Mouse (Mus musculus) embryonic facial prominence, embryonic 10.5 days (tissue): Measurements from ENCODE around the gene Fam178b. TPM values are rescaled to one million over a fixed set of nuclear protein-coding genes. Genes with fewer than 3 reads are reported as not detected.

ENCODE experiments used
- DNase-seq: peaks from one replicate; pipeline ENCODE4 v3.0.0-alpha.2; 2017; ENCODE audit warnings: low spot score
- H3K27ac ChIP-seq: fragments of 300-500 bp; sonication (generic); replicated peaks from 2 replicates; pipeline ENCODE4 v1.5.1; 2016; ENCODE audit warnings: mild to moderate bottlenecking
- H3K27me3 ChIP-seq: fragments of 300-500 bp; sonication (generic); replicated peaks from 2 replicates; pipeline ENCODE4 v1.6.1; 2016; ENCODE audit warnings: low read depth, mild to moderate bottlenecking; ENCODE audit not compliant: poor library complexity, severe bottlenecking
- H3K36me3 ChIP-seq: fragments of 300-500 bp; sonication (generic); replicated peaks from 2 replicates; pipeline ENCODE4 v1.6.1; 2016; ENCODE audit warnings: mild to moderate bottlenecking, moderate library complexity
- H3K4me1 ChIP-seq: fragments of 300-500 bp; sonication (generic); 2 replicates; pipeline ENCODE4 v1.6.1; 2016
- H3K4me3 ChIP-seq: fragments of 300-500 bp; sonication (generic); 2 replicates; pipeline ENCODE4 v1.5.1; 2016; ENCODE audit warnings: mild to moderate bottlenecking, moderate library complexity
- H3K9me3 ChIP-seq: fragments of 300-500 bp; sonication (generic); 2 replicates; pipeline ENCODE4 v1.6.1; 2016; ENCODE audit warnings: mild to moderate bottlenecking
- WGBS: fragments of 180-500 bp; shearing (Covaris S2); methylation state at CpG from one replicate; pipeline ENCODE4 v1.1.7; 2016; 5-methylcytosine and 5-hydroxymethylcytosine counted together
- polyA plus RNA-seq: library from polyadenylated mRNA; unstranded; fragments of >200 nt; fragmentation: Nextera tagmentation; extraction: Ambion mirVana; gene quantifications from 2 replicates; pipeline ENCODE4 v1.2.1, GENCODE M21; 2016

The Fam178b gene
- polyA plus RNA-seq, 1 experiment from 2014 or later, result 0.65 TPM

DNA sequence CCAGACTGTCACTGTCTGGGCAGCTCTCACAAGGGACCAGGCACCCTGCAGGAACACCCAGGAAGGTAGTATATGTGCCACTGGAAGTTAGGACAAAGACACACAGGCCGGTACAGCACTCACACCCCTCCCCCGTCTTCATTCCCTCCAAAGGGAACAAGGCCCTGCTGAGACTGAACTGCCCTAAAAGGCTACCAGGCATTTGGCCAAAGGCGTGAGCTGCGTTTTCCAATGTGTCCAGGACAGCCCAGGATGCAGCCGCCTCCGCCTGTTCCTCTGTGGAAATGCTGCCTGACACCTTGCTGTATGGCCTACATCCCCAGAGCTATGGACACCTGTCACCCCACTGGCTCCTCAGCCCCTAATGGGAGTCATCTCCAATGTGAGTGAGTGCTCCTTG, 93.5 kb downstream of the Fam178b start:
- peak overlapping the region; percentile 82 for H3K27ac ChIP-seq
- WGBS, result 51% methylated on average over 6 of the region's 6 CpGs
- no peaks in the 10 kb centered on the region for H3K27me3 ChIP-seq
- peaks cover 72% of the 10 kb centered on the region for H3K4me1 ChIP-seq
- no peaks in the 10 kb centered on the region for H3K36me3 ChIP-seq
- no peaks in the 10 kb centered on the region for H3K9me3 ChIP-seq
- no peak overlapping the region for H3K4me3 ChIP-seq
- DNase-seq, result no peak

DNA sequence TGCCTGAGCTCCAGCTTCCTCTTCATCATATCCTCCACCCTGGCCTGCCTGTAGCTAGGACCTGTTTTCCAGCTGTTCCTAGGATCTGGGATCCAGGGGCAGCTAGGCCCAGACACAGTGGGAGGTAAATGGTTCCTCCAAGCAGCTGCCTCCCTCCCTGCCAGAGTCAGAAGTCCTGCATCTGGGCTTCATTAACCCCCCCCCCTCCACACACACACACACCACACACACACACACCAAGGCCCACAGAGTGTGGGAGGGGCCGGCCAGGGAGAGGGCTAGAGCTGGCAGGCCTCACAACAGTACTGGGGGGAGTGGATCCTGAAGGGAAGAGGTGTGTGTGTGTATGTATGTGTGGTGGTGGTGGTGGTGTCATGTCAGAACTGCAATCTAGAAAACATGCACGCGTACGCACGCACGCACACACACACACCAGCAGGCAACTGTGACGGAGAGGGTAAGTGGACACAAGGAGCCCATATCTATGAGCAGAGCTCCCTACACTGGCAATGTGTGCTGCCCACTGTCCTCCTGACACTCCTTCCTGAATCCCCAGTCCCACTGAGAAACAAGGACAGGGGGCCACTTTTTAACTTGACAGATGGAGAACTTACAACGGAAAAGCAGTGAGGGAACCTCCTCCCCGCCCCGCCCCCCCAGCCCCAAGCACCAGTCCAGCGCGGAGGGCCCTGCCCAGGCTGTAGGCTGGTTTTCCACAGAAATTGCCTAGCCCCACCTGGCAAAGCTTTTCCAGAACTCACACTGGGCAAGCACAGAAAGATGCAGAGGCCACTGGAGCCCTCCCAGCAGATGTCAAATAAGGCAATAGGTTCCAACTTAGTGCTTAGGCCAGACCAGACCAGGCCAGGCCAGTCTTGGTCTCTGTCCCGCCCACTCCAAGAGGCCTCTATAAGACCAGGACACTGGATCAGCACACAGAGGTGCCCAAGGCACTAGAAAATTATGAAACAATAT, 94.2 kb downstream of the Fam178b start:
- Histone ChIP-seq H3K4me1 (peaks cover 79% of the 10 kb centered on the region), H3K27me3 (no peaks in the 10 kb centered on the region), H3K9me3 (no peaks in the 10 kb centered on the region), H3K27ac (peak overlapping the region; percentile 82), H3K36me3 (no peaks in the 10 kb centered on the region), H3K4me3 (peak overlapping the region; percentile 6; the same call in 1 of the 2 replicates)
- DNase-seq, result peak; percentile 86
- 56% methylated on average over 13 of the region's 13 CpGs for WGBS

DNA sequence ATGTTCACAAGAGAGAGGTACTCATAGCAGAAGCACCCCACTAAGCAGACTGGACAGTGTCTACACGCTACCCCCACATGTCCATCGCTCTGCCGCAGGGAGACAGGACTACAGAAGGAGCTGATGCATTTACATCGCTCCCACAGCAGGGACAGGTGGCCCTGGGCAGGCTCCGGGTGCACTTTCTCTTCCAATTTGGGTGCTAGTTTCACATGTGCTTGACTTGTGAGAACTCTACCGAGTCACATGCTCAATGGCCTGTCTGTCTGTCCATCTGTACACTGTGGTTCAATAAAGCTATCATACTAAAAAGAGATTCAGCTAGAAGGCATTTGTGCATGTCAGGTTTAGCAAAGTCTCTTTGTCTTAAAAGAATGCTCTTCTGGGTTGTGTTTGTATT, 95.1 kb downstream of the Fam178b start:
- Histone ChIP-seq H3K9me3 (no peaks in the 10 kb centered on the region), H3K36me3 (no peaks in the 10 kb centered on the region), H3K4me3 (no peak overlapping the region), H3K27ac (peak overlapping the region; percentile 82), H3K4me1 (peaks cover 81% of the 10 kb centered on the region), H3K27me3 (no peaks in the 10 kb centered on the region)
- DNase-seq, result no peak
- 92% methylated on average over 6 of the region's 6 CpGs for WGBS

DNA sequence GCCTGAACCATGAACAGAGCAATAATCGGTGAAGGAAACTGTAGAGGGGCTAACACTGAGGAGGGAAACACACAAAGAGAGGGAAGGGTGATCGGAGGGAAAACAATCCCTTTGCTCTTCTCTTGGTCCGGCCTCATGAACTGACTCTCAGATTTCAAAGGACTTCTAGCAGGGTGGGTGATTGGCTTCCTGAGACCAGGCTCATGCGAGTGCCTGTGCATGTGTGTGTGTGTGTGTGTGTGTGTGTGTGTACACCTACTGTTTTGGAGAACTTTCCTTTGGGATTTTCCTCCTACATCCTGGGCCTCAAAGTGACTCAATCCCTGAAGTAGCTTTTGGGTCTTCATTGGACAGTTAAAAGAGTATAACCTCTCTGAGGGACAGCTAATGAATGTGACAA, 96.7 kb downstream of the Fam178b start:
- Histone ChIP-seq H3K36me3 (no peaks in the 10 kb centered on the region), H3K27ac (peak overlapping the region; percentile 82), H3K9me3 (no peaks in the 10 kb centered on the region), H3K4me1 (peaks cover 84% of the 10 kb centered on the region), H3K27me3 (no peaks in the 10 kb centered on the region), H3K4me3 (no peak overlapping the region)
- peak; percentile 55 for DNase-seq
- 23% methylated on average over 4 of the region's 4 CpGs for WGBS

DNA sequence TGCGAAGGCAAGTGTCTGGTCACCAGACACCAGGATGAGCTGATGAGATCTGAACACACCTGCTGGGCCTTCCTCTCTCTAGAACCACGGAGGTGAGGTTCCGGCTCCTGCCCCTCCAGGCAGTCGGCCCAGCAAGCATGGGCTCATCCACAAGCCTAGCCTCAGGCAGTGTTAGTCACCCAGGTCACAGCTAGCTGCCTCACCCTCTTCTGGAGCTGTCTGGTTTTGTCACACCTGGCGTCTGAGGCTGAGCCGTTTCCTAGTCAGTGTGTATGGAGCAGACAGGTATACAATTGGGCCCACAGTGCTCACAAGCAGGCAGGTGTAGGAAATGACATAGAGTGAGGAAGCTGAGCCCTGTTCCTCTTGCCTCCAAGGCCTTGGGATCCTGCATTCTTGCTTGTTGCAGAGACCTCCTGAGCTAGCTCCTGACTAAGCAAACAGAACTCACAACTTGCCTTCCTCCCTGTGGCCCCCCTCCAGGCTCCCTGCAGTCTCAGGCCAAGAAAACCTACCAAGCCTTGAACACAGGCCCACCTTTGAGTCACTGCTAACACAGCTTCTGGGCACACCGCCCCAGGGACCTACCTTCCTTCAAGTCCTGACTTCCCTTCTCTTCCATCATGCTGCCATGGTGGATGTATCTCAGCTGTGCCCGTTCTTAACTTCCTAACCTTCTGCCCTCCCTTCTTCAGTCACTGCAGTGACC, 99.4 kb downstream of the Fam178b start:
- WGBS, result 74% methylated on average over 8 of the region's 8 CpGs
- Histone ChIP-seq H3K9me3 (no peaks in the 10 kb centered on the region), H3K4me1 (peaks cover 78% of the 10 kb centered on the region), H3K4me3 (no peak overlapping the region), H3K27ac (peak overlapping the region; percentile 69), H3K27me3 (no peaks in the 10 kb centered on the region), H3K36me3 (no peaks in the 10 kb centered on the region)
- DNase-seq, result no peak

DNA sequence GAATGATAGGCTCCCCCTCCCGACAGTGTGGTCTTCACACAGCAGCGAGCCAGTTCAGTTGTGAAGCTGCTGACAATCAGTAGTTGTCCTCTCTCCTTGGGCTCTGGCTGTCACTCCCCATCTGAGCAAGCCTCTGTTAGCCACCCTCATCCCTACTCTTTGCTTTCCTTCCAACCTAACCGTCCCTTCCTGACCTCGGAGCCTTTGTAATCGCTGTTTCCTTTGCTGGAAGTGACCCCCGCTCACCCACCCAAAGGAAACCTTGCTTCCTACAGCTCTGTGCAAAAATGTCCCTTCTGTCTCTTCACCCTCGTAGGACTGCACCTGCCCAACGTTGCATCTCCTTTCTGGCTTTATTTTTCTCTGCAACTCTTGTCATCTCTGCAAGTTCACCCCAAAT, 100.8 kb downstream of the Fam178b start:
- H3K4me1 ChIP-seq, result peaks cover 68% of the 10 kb centered on the region
- H3K4me3 ChIP-seq, result no peak overlapping the region
- 0 out of 2 replicates have a peak, but pooled peaks cover 4% of the 10 kb centered on the region for H3K27me3 ChIP-seq
- DNase-seq, result no peak
- no peaks in the 10 kb centered on the region for H3K36me3 ChIP-seq
- no peak overlapping the region for H3K27ac ChIP-seq
- 71% methylated on average over 8 of the region's 8 CpGs for WGBS
- no peaks in the 10 kb centered on the region for H3K9me3 ChIP-seq

DNA sequence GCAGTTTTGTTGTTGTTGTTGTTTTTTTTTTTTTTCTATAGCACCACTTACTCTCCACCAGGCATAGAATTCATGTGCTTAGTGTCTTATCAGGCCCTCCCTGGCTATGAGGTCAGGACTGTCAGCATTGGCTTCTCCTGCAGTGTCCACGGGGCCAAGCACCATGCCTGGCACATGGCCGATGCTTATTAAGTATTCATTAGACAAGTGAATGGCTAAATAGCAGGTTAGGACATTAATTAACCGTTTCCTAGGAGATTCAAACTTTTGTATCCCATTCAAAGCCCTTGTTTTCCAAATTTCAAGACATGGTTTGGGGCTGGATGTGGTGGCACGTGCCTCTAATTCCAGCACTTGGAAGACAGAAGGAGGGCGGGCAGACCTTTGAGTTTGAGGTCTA, 101.7 kb downstream of the Fam178b start:
- H3K27me3 ChIP-seq, result 0 out of 2 replicates have a peak, but pooled peaks cover 4% of the 10 kb centered on the region
- H3K4me3 ChIP-seq, result no peak overlapping the region
- H3K27ac ChIP-seq, result peak overlapping the region; percentile 84
- WGBS, result 77% methylated on average over 5 of the region's 5 CpGs
- no peaks in the 10 kb centered on the region for H3K9me3 ChIP-seq
- H3K4me1 ChIP-seq, result peaks cover 68% of the 10 kb centered on the region
- DNase-seq, result no peak
- no peaks in the 10 kb centered on the region for H3K36me3 ChIP-seq

DNA sequence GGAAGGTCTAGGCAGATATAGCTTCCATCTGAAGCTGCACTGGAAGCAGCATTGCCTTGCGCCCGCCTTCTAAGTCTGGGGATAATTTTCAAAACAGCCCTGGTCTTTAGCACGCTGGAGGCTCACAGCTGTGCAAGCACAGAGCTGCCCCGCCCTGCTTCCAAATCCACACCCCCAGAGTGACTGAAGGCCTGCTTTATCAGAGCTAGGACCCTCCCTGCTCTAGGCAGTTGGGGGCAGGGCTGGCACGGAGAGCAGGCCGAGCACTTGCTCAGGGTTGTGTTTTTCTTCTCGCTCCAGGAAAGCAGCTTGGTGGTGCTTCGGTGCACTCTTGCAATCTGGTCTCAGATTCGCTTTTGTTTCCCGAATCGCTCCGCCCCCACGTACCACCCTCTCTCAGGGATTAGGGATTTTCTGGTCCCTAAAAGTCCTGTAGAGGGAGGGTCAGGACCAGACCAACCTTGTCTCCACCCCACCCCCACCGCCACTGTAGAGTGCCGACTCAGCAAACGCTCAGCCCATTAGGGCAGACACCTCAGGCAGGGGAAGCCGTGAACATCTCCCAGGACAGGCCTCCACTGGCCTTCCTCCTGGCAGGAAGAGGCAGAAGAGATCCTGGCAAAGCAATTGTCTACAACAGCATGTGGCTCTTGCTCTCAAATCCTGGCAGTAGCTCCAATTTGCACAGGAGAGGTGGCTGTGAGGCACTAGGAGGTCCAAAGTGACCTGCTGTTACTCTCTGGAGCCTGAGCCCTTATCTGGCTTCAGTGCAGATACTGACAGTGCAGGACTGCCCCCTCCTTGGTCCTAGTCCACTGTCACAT, 102.4 kb downstream of the Fam178b start:
- Histone ChIP-seq H3K9me3 (no peaks in the 10 kb centered on the region), H3K4me3 (peak overlapping the region; percentile 45), H3K27ac (peak overlapping the region; percentile 84), H3K36me3 (no peaks in the 10 kb centered on the region), H3K27me3 (0 out of 2 replicates have a peak, but pooled peaks cover 4% of the 10 kb centered on the region), H3K4me1 (peaks cover 68% of the 10 kb centered on the region)
- WGBS, result under 1% methylated on average over 17 of the region's 17 CpGs
- DNase-seq, result peak; percentile 85

DNA sequence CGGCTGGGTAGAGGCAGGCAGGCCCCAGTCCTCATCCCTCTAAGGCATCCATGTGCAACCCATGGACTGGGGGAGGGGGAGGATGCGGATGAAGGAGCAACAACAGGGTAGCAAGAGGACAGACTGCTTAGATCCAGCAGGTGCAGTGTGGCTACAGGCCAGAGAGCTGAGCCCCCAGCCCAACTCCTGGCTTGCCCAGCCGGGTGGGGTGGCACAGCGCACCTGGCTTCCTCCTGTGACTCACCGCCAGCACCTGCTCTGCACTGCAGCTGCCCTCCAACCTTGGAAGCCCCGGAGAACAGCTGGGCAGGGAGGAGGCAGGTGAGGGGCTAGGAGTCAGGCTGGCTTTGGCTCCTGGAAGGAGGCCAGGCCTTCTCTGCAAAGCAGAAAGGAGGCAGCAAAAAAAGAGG, 103.0 kb downstream of the Fam178b start:
- DNase-seq, result peak; percentile 63
- 11% methylated on average over 6 of the region's 6 CpGs for WGBS
- 0 out of 2 replicates have a peak, but pooled peaks cover 4% of the 10 kb centered on the region for H3K27me3 ChIP-seq
- peak overlapping the region; percentile 84 for H3K27ac ChIP-seq
- peaks cover 70% of the 10 kb centered on the region for H3K4me1 ChIP-seq
- peak overlapping the region; percentile 45 for H3K4me3 ChIP-seq
- no peaks in the 10 kb centered on the region for H3K9me3 ChIP-seq
- no peaks in the 10 kb centered on the region for H3K36me3 ChIP-seq

DNA sequence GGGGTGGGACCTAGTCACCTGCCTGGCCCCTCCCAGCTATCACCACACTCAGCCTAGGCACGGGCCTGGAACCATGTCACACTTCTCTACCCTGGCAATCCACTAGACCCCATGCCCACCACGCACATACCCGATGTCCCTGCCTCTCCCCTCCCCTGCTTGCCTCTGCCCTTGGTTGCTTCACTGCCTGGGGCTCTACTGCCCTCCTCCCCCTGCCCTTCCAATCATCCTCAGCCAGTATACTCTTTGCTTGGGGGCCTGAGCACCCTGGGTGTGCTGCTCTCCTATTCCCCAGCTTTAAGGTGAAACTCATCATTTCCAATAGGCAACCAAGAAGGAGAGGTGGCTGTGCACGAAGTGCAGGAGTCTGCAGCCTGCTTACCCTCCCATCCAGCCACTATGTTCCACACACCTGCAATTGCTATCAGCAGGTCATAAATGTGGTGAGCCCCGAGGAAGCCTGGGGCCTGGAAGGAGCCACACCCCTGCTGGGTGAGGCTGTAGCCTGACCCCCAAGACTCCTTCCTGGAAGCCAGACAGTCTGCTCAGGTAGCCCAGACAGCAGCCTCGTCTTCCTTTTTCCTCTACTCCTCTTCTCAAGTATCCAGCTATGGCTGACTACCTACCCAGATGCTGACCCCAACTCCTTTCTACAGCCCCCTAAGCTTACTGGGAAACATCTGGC, 105.8 kb downstream of the Fam178b start:
- 68% methylated on average over 6 of the region's 6 CpGs for WGBS
- H3K4me3 ChIP-seq, result no peak overlapping the region
- H3K27me3 ChIP-seq, result 0 out of 2 replicates have a peak, but pooled peaks cover 4% of the 10 kb centered on the region
- DNase-seq, result no peak
- H3K9me3 ChIP-seq, result no peaks in the 10 kb centered on the region
- H3K27ac ChIP-seq, result peak overlapping the region; percentile 66
- peaks cover 80% of the 10 kb centered on the region for H3K4me1 ChIP-seq
- no peaks in the 10 kb centered on the region for H3K36me3 ChIP-seq

DNA sequence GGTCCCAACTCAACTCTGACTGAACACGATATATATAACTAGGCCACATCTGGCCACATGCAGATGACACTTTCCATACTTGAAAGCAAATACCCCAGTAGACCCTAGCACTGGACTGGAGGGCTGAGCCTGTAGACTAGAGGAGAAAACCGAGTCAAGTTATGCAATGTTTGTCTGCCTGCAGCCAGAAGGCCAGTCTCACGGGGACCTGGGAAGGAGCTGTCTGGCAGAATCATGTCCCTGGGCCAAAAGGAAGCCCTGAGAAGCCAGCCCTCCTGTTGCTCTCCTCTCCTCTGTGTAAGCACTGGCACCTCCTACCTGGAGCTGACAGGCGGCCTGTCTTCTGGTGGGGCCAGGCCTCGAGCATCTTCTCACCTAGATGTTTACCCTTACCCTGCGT, 107.6 kb downstream of the Fam178b start:
- H3K4me1 ChIP-seq, result peaks cover 75% of the 10 kb centered on the region
- H3K27ac ChIP-seq, result peak overlapping the region; percentile 66; the same call in 1 of the 2 replicates
- WGBS, result 53% methylated on average over 6 of the region's 6 CpGs
- 0 out of 2 replicates have a peak, but pooled peaks cover 4% of the 10 kb centered on the region for H3K27me3 ChIP-seq
- H3K36me3 ChIP-seq, result no peaks in the 10 kb centered on the region
- no peak overlapping the region for H3K4me3 ChIP-seq
- no peak for DNase-seq
- no peaks in the 10 kb centered on the region for H3K9me3 ChIP-seq
